Mouse (Mus musculus) lung, postnatal 0 days (tissue): Measurements from ENCODE around the gene Kng2.

Experiments
- CTCF ChIP-seq: IDR thresholded peaks from 2 replicates; pipeline ENCODE4 v1.5.1; 2016; ENCODE audit warnings: antibody characterized with exemption, mild to moderate bottlenecking
- EP300 ChIP-seq: IDR thresholded peaks from 2 replicates; pipeline ENCODE4 v1.6.1; 2016; ENCODE audit warnings: antibody characterized with exemption, mild to moderate bottlenecking, control low read depth

DNA sequence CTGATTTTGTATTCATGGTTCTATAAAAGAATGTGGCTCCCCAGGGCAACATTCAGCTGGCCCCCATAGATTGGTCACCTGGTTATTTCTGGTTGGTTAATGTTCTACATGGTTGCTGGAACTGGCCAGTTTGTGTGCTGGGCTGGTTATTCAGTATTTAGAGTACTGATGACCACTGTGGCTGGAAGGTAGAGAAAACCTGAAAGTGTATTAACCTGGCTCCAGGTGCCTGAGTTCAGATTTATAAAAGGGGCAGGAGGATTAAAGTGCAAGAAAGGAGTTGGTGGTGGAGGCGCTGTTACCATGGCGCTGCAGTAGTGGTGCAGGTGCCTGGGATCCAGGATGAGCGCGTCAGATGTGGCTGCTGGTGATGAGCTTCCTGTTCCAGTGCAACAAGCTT lies 4.4 kb upstream of the Kng2 start:
- TF ChIP-seq CTCF (no peak), EP300 (no peak)
